Mouse (Mus musculus) gastrocnemius, adult 8-10 months (tissue): ENCODE results near the gene Pxn. TPM values are rescaled to one million over a fixed set of nuclear protein-coding genes. Genes with fewer than 3 reads are reported as not detected.
"Not testable (repeated sequence)": the region's sequence is repeated elsewhere in the genome, so short reads cannot be mapped to it uniquely, and the experiment has no call there.

ENCODE experiments used
- DNase-seq, 2 experiments: peaks; one replicate each; pipeline ENCODE4 v3.0.0; 2022; ENCODE audit warnings: low spot score in 2 of 2
- microRNA-seq: library from miRNA; unstranded; fragments of <30 nt; microRNA quantifications from one replicate; pipeline ENCODE4 v1.2.0, GENCODE M21; 2022
- total RNA-seq, 4 experiments: library from RNA; stranded (reverse); gene quantifications; 2 replicates each; pipeline ENCODE4 v1.2.4; 2022

Gene Pxn
- total RNA-seq, 4 experiments from 2014 or later = 76.0 to 89.9 (median 78.1) TPM

- peak; percentile 28 to 44 for DNase-seq
Measured at GRCm38 (mm10) chr5:115574992-115575391, 68.5 kb downstream of the Pxn start.

GRCm38 (mm10) chr5:115577686-115578085, 71.2 kb downstream of the Pxn start:
- not testable (repeated sequence) for DNase-seq

GRCm38 (mm10) chr5:115578922-115579321, 72.4 kb downstream of the Pxn start:
- no peak for DNase-seq

GRCm38 (mm10) chr5:115579363-115579762, 72.9 kb downstream of the Pxn start:
- DNase-seq = no peak

- no peak for DNase-seq
Measured at GRCm38 (mm10) chr5:115580229-115581001, 73.9 kb downstream of the Pxn start.

- DNase-seq = no peak
Measured at GRCm38 (mm10) chr5:115581662-115582061, 75.2 kb downstream of the Pxn start.

- DNase-seq = no peak
Measured at GRCm38 (mm10) chr5:115585616-115586015, 79.1 kb downstream of the Pxn start.

- DNase-seq = no peak
Measured at GRCm38 (mm10) chr5:115586166-115586565, 79.7 kb downstream of the Pxn start.

- DNase-seq = no peak
Measured at GRCm38 (mm10) chr5:115586780-115587179, 80.3 kb downstream of the Pxn start.

GRCm38 (mm10) chr5:115591028-115591427, 84.6 kb downstream of the Pxn start:
- no peak for DNase-seq

GRCm38 (mm10) chr5:115591506-115591905, 85.0 kb downstream of the Pxn start:
- DNase-seq = no peak

- no peak for DNase-seq
Measured at GRCm38 (mm10) chr5:115603561-115603960, 97.1 kb downstream of the Pxn start.

Small RNA genes within 50 kb of the gene (microRNA-seq; reads per million reads assigned to microRNA genes)
- not detected for gene Mir7029

Other genes starting within 250 kb of the Pxn start
- 100 to 1,000 TPM; 304 to 367 (median 342) TPM for gene Rnf10, start 233.8 kb upstream of the Pxn start, total RNA-seq
- gene Coq5, start 227.0 kb upstream of the Pxn start, total RNA-seq = 10 to 100 TPM; 73.1 to 89.5 (median 82.1) TPM
- 10 to 100 TPM; 37.7 to 68.0 (median 49.9) TPM for gene Dynll1, start 205.7 kb upstream of the Pxn start, total RNA-seq
- gene Srsf9, start 179.5 kb upstream of the Pxn start, total RNA-seq = 10 to 100 TPM in 3 of 4 experiments, 1 to 10 TPM in 1; 8.6 to 13.1 (median 11.5) TPM
- gene Gatc, start 165.5 kb upstream of the Pxn start, total RNA-seq = 10 to 100 TPM; 22.8 to 25.6 (median 24.4) TPM
- gene Triap1, start 165.5 kb upstream of the Pxn start, total RNA-seq = 10 to 100 TPM; 18.9 to 23.7 (median 20.1) TPM
- gene Cox6a1, start 157.7 kb upstream of the Pxn start, total RNA-seq = 10 to 100 TPM; 35.3 to 49.8 (median 42.5) TPM
- under 1 TPM in 2 of 4 experiments, not detected in 2; 0.19 to 0.27 TPM for gene Msi1, start 77.1 kb upstream of the Pxn start, total RNA-seq
- not detected for gene Pla2g1b, start 40.4 kb upstream of the Pxn start, total RNA-seq
- gene Sirt4, start 22.0 kb upstream of the Pxn start, total RNA-seq = 10 to 100 TPM in 1 of 4 experiments, 1 to 10 TPM in 3; 7.2 to 13.5 (median 9.4) TPM
- 100 to 1,000 TPM; 566 to 724 (median 629) TPM for gene Rplp0, start 52.8 kb downstream of the Pxn start, total RNA-seq
- 10 to 100 TPM; 28.1 to 31.2 (median 30.6) TPM for gene Gcn1l1, start 58.6 kb downstream of the Pxn start, total RNA-seq
- 10 to 100 TPM; 42.1 to 49.6 (median 44.0) TPM for gene Rab35, start 125.2 kb downstream of the Pxn start, total RNA-seq
- gene Bicdl1, start 224.9 kb downstream of the Pxn start, total RNA-seq = 1 to 10 TPM; 1.7 to 3.6 (median 2.4) TPM